Mouse (Mus musculus): ENCODE data around the gene Pithd1.
"Not testable (repeated sequence)": the region's sequence is repeated elsewhere in the genome, so short reads cannot be mapped to it uniquely, and the experiment has no call there.

Gene Pithd1

DNA sequence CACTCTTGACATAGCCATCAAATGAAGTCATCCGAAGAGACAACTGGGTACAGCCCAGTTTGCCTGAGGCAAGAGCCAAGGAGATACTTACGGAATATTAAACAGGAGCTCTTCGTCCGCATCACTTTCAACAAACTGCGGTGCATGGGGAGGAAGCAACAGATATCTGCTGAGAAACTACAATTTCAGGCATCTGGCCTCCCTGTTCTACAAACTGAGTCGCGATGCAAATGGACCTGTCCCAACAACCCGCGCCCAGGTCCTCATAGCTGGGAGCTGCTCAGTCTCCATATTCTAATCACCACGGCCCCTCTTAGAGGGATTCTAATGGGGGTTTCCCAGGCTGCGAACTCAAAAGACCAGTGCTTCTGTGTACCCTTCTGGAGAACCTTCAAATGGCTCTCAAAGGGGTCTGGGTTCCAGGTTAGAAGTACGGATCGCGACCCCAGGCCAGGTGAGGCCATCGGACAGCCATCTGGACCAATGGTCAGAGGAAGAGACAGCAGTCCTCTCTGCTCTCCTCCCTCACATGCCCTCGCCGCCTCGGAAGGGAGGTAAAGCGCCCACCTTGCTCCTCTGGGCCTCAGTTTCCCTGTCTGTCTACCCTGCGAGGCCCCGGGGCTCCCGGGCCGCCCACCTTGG is 642 bp downstream of the Pithd1 start:
- no peak for DNase-seq

DNA sequence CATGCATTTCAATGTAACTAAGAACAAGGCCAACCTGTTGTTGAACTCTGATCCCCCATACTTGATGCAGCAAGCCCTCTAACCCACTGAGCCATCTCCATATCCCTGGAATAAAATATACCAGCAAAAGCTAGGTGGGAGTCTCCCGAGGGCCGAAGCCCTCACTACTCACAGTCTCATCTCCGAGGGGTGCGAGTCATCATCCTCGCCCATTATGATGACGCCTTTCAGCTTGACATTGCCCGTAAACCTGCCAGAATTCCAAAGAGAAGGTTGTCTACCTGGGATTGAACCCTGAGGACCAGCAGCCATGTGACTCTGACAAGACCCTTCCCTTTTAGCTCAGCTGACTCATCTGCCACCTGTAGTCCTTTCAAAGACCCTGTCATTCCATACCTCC is 1.3 kb downstream of the Pithd1 start:
- no peak for DNase-seq

DNA sequence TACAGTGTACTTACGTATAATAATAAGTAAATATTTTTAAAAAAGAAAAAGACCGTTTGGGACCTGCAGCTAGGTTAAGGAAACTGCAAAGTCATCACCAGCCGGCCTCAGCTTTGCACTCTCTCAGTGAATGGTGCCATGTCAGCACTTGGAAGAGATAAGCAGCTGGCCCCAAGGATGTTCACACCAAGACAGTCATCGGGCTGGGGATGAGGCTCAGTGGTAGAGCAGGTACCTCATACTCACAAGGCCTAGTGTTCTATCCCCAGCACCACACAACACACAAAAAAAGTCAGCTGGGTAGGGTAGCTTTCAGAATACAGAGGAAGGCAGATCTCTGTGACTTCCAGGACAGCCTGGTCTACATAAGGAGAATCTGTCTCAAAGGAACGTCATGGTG is 1.9 kb downstream of the Pithd1 start:
- no peak for DNase-seq

DNA sequence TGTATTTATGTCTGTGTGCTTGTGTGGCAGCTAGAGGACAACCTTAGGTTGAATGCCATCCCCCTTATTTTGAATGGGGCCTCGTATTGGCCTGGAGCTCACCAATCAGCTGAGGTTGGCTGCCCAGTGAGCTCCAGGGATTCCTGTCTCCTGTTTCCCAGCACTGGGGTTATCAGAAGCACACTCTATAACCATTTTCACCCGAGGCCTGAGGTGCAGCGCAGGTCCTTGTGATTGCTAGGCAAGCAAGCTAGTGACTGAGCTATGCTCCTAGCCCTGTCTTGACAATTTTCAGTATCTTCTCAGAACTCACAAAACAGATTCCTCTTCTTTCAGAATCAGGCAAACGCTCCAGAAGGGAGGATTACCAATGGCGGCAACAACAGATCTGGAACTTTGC is 2.5 kb downstream of the Pithd1 start:
- no peak for DNase-seq

DNA sequence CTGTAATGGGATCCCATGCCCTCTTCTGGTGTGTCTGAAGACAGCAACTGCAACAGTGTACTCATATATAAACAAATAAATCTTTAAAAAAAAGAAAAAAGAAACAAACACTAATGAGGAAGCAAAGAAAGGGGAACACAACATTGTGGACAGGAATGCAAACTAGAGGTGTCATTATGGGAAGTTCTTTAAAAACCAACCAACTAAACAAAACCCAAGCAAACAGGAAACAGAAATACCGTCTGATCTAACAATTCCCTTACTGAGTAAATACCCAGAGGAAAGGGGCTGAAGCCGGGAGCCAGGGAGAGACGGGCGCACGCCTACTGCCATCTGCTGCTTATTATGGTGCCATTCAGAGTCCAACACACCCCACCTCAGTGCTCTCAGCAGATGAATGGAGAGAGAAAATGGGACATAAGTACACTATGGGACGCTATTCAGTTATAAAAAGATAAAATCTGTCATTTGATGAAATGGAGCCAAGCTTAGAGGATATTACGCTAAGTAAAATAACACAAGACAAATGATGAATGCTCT is 5.5 kb downstream of the Pithd1 start:
- no peak for DNase-seq

DNA sequence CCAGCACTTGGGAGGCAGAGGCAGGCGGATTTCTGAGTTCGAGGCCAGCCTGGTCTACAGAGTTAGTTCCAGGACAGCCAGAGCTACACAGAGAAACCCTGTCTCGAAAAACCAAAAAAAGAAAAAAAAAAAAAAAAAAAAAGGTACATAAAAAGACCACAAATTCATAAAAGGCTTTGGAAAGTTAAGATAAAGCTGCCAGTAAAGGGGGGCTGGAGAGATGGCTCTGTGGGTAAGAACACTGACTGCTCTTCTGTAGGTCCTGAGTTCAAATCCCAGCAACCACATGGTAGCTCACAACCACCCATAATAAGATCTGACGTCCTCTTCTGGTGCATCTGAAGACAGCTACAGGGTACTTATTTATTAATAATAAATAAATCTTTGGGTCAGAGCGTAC is 6.8 kb downstream of the Pithd1 start:
- DNase-seq, result not testable (repeated sequence)

DNA sequence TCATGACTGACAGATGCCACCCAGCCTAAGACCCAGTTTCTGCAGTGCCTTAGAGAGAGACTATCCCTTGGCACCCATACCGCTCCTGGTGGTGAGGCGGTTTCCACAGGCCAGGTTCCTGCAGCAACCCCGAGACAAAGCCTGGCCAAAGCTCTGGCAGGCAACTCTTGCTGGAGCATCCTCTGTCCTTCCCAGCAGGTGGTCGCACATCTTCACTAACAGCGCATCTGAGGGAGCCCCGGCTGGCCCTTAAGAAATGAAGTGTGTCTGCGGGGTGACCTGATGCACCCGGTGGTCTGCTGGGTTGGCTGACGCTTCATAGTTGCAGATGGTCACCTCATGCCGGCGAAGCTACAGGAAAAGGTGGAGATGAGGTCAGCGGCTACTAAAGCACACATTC is 10.9 kb downstream of the Pithd1 start:
- DNase-seq, result no peak

DNA sequence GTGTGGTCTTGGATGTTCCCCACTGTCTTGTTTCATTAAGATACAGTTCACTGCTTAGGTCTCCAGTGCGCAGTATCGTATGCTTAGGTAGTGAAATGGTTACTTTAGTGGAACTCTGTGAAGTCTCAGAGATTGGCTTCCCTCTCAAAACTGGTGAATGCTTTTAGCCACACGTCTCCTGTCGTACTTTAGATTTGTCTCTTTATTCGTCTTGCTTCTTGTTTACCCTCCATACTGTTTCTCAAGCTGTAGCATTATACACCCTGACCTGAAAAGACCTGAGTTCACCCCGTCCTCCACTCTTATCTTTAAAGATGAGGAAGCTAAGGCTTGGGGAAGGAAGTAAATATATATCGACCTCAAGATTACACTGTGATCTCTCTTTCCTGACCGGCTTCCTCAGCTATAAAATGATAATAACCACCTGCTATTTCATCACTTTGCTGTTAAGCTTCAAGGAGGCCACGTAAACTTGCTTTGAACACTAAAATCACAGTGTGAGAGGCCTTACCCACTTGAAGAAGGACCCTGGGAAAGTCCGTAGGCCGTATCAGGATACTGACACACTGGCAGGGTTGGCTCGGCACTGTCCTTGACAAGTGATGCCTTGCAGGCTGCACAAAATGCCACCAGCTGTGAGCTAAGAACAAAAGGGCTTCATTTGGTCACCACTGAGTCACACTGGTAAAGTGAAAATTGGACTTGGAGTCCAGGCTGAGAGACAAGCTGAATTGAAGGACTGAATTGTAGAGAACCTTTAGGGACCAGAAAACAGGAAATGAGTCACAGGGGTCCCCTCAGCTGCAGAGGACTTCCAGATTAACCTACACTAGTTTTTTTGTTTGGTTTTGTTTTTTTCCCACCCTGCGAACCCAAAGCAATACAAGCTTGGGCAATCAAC is 13.9 kb downstream of the Pithd1 start:
- no peak for DNase-seq

DNA sequence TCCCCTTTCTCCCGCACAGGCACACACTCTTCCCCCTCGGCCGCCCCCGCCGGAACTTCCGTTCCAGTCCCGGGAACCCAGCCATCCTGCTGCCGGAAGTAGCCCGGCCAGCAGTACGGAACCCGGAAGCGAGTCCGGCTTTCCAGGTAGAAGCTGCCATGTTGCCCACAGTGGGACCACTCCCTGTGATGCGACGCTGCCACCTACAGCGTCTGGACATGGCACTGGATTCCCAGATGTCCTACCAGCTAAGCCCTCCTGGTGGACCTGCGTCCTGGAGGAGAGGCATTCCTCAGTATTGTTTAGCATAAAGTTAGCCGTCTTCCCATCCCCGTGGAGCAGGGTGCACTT is 14.5 kb downstream of the Pithd1 start, which contains the start of gene Lypla2:
TSS of gene Lypla2 (minus strand) at position 71 of the 351 bp plus-strand sequence.
- DNase-seq, result peak; percentile 84

DNA sequence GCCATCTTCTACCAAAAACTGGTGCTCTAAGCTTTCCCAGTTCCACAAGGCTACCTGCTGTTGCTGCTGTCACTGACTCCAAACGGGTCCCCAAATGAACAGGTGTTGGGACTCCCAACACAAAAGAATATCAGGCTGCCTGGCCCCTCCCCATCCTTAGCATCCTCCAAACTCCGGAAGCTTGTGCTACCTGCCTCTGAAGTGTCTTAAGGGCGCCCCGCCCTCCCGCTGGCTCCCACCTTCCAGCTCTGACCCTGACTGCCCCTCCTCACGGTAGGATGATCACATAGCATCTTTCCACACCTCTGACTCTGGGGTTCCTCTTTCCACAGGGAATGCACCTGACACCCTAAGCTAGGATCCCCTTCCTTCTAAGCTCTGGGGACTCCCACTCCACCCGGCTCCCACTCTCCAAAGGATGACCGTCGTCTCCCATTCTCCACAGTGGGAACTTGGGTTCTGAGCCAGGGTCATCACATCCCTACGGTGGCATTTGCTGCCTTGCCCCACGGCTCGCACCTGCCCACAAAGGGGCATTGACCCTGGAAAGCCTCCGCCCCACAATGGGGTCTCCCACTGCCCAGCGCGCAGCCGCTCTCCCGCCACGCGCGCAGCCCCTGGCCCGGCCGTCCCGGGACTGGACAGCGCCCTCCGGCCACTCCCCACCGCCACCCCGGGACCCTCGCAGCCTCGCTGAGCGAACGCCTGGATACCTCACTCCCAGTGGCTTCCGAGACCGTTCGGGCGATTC is 15.1 kb downstream of the Pithd1 start:
- DNase-seq, result peak; percentile 66

DNA sequence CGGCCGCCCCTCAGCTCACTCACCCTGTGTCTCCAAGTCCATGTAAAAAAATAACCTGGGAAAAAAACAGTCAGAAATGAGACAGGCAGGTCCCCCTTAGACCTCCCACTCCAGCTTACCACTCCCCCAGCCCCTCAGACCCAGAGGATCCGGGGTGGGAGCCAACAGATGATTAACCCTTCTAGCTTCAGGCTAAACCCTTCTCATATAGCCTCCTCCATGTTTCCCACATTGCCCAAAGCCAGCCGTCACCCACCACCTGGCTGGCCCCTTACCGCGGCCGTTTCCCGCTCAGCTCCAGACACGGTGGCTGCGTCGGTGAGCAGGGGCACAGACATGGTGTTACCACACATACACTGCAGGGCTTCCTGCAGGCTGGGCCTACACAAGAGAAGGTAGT is 16.5 kb downstream of the Pithd1 start:
- no peak for DNase-seq

DNA sequence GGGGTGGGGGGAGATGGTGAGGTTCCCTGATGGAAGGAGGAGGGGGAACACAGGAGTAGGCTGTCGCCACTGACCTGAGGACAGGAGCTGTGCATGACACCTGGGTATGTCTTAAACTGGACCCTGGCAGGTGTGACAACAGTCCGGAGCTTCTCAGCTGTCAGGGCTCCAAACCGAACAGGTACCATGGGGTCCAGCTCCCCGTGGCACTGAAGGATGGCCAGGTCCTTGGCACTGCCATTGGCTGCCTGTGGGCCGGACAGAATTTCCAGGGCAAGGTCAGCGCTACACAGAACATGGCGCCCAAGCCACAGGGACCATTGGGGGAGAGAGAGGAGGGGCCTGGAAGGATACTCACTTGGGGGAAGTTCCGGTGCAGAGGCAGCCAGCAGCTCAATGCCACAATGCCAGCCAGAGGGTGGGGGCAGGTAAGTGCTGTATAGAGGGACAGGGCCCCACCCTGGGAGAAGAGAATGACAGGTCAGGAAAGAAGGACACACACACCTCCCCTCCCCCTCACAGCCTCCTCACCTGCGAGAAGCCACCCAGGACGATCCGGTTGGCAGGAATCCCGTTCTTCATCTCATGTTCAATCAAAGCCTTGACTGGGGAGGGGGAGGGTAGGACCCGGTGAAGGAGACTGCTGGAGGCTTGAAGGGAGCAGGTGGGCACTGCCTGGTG is 17.9 kb downstream of the Pithd1 start:
- DNase-seq, result no peak

DNA sequence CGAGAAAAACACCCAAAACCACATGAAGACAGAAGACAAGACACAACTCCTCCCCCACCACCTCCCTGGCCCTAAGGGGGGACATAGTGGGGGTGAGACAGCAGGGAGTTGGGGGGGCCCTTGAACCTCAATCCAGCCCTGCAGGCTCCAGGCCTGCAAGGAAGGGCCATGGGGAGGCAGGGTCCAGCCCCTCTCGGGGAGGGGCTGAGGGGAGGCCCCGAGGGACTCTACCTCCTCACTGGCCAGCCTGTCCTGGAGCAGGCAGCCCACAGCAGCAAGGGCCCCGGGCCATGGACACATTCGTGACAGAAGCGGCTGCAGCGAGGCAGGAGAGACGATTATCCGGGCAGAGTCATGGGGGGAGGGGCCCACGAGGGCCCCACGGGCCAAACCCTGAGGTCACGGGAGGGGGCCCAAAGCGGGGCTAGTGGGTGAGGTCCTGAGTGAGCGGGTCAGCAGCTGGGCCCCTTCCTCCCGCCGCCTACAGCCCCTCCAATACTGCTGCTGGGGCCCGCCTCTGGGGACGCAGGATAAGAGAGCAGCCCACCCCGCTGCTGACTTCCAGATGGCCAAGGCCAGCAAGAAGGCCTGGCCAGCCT is 18.7 kb downstream of the Pithd1 start:
- no peak for DNase-seq

DNA sequence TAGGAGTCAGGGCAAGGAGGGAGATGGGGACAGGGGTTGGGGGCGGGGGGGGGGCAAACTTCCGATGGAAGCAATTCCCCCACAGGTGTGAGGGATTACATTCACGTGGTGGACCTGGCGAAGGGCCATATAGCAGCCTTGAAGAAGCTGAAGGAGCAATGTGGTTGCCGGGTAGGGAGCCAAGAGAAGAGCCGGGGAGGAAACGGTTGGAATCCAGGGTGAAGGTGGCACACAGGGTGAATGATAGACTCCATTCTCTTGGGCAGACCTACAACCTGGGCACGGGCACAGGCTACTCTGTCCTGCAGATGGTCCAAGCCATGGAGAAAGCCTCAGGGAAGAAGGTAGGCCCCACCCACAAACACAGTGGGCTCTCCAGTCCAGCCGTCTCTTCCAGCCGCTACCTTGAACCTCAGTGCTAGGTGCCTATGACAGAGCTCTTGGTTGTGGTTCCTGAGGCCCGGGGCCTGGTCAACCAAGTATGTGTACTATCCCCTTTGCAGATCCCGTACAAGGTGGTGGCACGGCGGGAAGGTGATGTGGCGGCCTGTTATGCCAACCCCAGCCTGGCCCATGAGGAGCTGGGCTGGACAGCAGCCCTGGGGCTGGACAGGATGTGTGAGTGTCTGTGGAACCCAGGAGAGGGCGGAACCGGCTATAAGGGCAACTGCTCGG is 19.8 kb downstream of the Pithd1 start:
- DNase-seq, result no peak

DNA sequence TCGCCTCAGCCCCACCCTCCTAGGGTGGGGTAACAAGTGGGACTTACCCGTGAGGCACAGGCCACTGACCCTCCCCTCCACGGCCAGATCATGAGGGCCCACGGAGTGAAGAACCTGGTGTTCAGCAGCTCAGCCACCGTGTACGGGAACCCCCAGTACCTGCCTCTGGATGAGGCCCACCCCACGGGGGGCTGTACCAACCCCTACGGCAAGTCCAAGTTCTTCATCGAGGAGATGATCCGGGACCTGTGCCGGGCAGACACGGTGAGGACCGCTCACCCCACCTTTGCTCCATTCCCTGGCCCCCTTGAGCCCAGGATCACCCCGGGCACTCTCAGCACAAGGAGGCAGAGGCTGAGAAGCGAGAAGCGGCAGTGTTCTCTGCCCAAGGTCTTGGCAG is 20.8 kb downstream of the Pithd1 start:
- no peak for DNase-seq

DNA sequence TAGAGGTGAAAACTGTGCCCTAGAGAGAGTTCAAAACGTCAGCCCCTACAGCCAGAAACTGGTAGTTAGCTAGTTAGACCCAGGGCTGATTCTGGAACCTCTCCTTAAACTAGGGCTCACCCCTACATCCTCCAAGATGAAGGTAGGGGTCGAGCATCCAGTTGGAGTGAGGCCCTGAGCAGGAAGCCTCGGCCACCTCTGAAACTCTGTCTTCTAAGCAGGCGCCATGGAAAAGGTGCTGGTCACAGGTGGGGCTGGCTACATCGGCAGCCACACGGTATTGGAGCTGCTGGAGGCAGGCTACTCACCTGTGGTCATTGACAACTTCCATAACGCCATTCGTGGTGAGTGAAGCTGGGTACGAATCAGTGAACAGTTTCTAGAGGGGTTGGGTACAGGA is 22.0 kb downstream of the Pithd1 start:
- no peak for DNase-seq

DNA sequence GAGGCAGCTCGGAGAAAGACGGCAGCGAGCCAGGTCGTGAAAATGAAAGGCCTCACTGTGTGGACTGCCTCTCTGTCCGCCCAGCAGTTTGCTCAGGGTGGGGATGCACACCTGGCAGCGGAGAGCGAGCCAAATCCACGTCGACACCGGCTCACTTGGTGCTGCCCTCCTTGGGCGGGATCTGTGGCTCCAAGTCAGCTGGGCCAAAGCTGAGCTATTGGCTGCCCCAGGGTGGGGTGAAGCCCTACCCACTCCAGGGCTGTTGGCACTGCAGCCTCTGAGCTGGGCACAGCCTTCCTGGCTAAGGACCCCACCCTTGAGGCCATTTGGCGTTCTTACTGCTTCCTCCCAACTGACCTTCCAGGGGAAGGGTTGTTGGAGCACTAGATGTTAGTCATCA is 22.6 kb downstream of the Pithd1 start:
- DNase-seq, result peak; percentile 50

DNA sequence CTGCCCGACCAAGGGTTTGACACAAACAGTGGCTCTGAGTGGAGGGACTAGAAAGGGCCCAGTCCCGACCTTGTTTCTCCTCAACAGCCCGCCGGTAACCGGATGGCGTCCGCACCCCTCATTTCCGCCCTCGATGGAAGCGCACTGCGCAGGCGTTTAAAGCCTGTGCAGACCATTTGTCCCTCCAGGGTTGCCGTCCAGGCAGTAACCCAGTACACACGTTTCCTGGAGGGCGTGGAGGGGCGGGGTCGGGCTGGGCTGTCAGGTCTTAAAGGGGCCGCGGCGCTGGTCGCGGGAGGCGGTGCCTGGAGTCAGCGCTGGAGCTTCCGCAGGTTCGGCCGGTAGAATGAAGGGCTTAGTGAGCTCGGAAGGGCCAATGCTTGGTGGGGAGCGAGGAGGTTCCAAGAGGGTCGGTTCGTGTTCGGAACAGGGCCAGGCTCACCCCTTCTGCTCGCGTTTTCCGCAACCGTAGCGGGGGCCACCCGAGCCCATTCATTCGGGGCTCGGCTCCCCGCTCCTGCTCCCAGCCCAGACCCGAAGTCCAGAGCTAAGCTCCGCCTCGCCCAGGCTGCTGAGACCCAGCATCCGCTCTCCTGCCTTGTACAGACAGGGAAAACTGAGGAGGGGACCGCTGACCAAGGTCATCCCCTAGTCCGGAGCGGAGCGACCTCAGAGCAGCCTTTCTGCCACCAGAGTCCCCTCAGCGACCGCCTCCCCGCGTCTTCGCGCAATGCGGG is 23.4 kb downstream of the Pithd1 start, which contains the start of gene Gale:
TSS of gene Gale (plus strand) at position 271 of the 737 bp plus-strand sequence.
- DNase-seq, result peak; percentile 96

DNA sequence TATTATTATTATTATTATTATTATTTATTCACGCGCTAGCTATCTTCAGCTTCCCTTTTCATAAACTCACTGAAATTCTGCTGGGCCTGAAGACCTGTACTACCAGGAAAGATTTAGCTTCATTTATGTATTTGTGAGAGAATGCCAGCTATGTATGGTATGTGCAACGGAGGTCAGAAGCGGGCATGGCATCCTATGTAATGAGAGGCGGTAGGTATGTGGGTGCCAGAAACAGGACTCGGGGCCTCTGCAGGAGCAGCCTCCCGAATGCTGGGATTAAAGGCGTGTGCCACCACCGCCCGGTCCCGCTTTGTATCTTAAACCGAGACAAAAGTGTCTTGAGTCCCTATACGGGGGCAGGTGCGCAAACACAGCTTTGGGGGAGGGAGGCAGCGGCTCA is 24.1 kb downstream of the Pithd1 start:
- no peak for DNase-seq

DNA sequence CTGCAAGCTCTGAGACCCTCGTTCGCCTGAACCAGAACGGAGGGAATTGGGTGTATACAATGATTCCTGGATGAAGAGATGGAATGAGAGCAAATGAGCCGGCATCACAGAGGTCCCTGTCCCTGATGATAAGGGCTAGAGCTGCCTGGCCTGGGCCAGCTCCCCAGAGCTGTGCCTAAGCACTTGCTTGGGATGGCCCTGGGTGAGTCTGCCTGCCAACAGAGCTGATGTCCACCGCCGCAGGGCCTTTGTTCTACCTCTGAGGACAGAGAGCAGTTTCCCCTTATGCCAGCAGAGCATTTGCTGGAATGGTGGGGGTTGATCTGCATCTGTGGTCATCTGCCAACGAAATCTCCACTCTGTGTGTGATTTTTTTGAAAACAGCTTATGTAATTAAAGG is 24.9 kb downstream of the Pithd1 start:
- DNase-seq, result no peak

DNA sequence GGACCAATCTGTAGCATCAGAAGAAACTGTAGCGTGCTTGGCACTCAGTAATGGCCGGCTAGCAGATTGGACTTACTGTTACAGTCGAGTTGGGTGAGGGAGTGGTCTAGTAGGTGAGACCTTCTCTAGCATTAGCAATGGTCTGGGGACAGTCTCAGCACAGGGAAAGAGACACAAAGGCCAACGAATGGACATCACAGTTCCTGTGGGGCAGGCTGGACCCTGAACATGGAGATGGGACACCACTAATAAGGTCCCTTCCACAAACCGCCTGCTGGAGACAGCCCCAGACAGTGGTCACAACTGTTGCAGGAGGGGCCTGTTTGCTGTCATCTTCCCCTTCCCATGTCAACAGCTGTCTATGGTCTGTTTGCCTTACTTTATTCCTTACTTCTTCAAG is 25.4 kb downstream of the Pithd1 start:
- no peak for DNase-seq

All from thymus, postnatal 14 days (tissue).